Mouse (Mus musculus) kidney, embryonic 15.5 days (tissue): Measurements from ENCODE around the gene Btaf1. TPM values are rescaled to one million over a fixed set of nuclear protein-coding genes. Genes with fewer than 3 reads are reported as not detected.

Experiments
- ATAC-seq: fragments of 200-750 bp; cut with Nextera tagmentation; replicated peaks from 2 replicates; pipeline ENCODE4 v1.8.0; 2017; ENCODE audit warnings: moderate TSS enrichment; ENCODE audit not compliant: low FRiP score
- H3K27ac ChIP-seq: fragments of 300-500 bp; sonication (generic); 2 replicates; pipeline ENCODE4 v1.5.1; 2015; ENCODE audit warnings: mild to moderate bottlenecking, inconsistent platforms
- H3K27me3 ChIP-seq: fragments of 300-500 bp; sonication (generic); 2 replicates; pipeline ENCODE4 v1.6.1; 2015; ENCODE audit warnings: inconsistent platforms
- H3K36me3 ChIP-seq: fragments of 300-500 bp; sonication (generic); 2 replicates; pipeline ENCODE4 v1.6.1; 2015; ENCODE audit warnings: inconsistent platforms
- H3K4me1 ChIP-seq: fragments of 300-500 bp; sonication (generic); 2 replicates; pipeline ENCODE4 v1.6.1; 2015; ENCODE audit warnings: inconsistent platforms
- H3K4me2 ChIP-seq: fragments of 300-500 bp; sonication (generic); 2 replicates; pipeline ENCODE4 v1.6.1; 2015; ENCODE audit warnings: moderate library complexity, mild to moderate bottlenecking, inconsistent platforms
- H3K4me3 ChIP-seq: fragments of 300-500 bp; sonication (generic); replicated peaks from 2 replicates; pipeline ENCODE4 v1.5.1; 2015; ENCODE audit warnings: mild to moderate bottlenecking, inconsistent platforms
- H3K9ac ChIP-seq: fragments of 300-500 bp; sonication (generic); 2 replicates; pipeline ENCODE4 v1.6.1; 2015; ENCODE audit warnings: mild to moderate bottlenecking, inconsistent platforms
- H3K9me3 ChIP-seq: fragments of 300-500 bp; sonication (generic); replicated peaks from 2 replicates; pipeline ENCODE4 v1.6.1; 2016; ENCODE audit warnings: inconsistent platforms
- WGBS: fragments of 180-500 bp; shearing (Covaris S2); methylation state at CpG from one replicate; pipeline ENCODE4 v1.1.7; 2015; ENCODE audit warnings: mixed read lengths; 5-methylcytosine and 5-hydroxymethylcytosine counted together
- polyA plus RNA-seq: library from polyadenylated mRNA; unstranded; fragments of >200 nt; fragmentation: Nextera tagmentation; extraction: Ambion mirVana; gene quantifications from 2 replicates; pipeline ENCODE4 v1.2.1, GENCODE M21; 2015

Gene Btaf1
- polyA plus RNA-seq, 1 experiment from 2014 or later, result 11.0 TPM

DNA sequence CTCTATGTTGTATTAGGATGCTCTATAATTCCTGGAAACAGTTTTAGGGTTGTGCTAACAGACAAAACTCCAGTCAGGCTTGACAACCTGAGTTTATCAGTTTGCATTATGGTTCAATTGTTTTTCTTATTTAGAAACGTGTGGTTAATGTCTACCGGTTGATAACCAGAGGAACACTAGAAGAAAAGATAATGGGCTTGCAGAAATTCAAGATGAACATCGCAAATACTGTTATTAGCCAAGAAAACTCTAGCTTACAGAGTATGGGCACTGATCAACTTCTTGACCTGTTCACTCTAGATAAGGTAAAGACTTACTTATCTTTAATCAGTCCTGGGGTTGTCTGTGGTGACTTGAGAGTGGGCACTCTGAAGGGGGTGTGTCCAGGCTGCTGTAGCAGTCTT lies 84.0 kb downstream of the Btaf1 start:
- Histone ChIP-seq H3K4me3 (no peak overlapping the region), H3K4me1 (no peaks in the 10 kb centered on the region), H3K36me3 (peaks cover 90% of the 10 kb centered on the region), H3K27me3 (no peaks in the 10 kb centered on the region), H3K9me3 (no peaks in the 10 kb centered on the region), H3K9ac (no peak overlapping the region), H3K27ac (no peak overlapping the region), H3K4me2 (no peak overlapping the region)
- 91% methylated on average over 3 of the region's 3 CpGs for WGBS
- no peak for ATAC-seq

DNA sequence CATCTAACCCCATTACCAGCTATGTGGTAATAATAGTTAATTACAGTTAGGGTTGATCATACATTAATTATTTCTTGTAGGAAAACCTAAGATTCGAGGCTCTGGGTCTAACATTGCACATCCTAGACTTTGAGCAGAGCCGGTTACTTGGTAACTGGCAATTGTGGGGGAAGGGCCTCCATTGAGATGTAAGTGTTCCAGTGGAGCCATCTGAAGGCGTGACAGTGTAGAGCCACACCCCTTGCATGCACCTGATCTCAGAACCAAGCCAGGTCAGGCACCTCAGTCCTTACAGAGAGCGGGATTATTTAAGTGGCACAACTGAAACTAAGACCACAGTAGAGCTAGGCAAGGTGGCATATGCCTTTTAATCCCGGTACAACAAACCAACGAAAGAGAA lies 87.6 kb downstream of the Btaf1 start:
- Histone ChIP-seq H3K27me3 (no peaks in the 10 kb centered on the region), H3K9ac (no peak overlapping the region), H3K27ac (no peak overlapping the region), H3K9me3 (0 out of 2 replicates have a peak, but pooled peaks cover 2% of the 10 kb centered on the region), H3K4me2 (no peak overlapping the region), H3K36me3 (peaks cover 57% of the 10 kb centered on the region), H3K4me3 (no peak overlapping the region), H3K4me1 (peaks cover 5% of the 10 kb centered on the region; the same call in 1 of the 2 replicates)
- ATAC-seq, result 0 out of 2 replicates have a peak, but pooled peaks have one; percentile 24
- 95% methylated on average over 6 of the region's 6 CpGs for WGBS

DNA sequence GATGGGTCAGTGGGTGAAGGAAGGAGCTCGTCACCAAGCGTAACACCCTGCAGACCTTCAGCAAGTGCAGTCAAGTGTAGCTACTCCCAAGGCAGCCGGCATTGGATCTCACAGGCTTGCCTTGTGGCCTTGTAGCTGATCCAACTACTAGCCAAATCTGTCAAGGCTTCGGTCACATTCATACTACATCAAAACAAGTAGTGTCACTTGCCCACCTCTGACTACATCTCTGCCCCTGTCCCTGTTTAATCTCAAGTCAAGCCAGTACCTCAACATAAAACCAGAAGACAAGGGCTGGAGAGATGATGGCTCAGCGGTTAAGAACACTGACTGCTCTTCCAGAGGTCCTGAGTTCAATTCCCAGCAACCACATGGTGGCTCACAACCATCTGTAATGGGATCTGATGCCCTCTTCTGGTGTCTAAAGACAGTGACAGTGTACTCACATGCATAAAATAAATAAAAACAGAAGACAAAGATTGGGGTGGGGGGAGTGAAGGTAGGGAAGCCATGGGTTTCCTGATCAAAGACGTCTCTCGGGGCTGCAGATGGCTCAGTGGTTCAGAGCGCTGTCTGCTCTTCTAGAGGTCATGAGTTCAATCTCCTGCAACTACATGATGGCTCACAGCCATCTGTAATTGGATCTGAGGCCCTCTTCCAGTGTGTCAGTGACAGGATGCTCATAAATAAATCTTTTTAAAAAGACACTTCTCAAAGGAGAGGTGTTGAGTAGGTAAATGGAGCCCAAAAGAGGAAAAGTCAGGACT lies 88.5 kb downstream of the Btaf1 start:
- Histone ChIP-seq H3K4me1 (peaks cover 8% of the 10 kb centered on the region; the same call in 1 of the 2 replicates), H3K4me3 (no peak overlapping the region), H3K4me2 (no peak overlapping the region), H3K9ac (no peak overlapping the region), H3K27me3 (no peaks in the 10 kb centered on the region), H3K36me3 (peaks cover 48% of the 10 kb centered on the region), H3K27ac (no peak overlapping the region), H3K9me3 (0 out of 2 replicates have a peak, but pooled peaks cover 2% of the 10 kb centered on the region)
- ATAC-seq, result no peak
- 64% methylated on average over 8 of the region's 8 CpGs for WGBS

DNA sequence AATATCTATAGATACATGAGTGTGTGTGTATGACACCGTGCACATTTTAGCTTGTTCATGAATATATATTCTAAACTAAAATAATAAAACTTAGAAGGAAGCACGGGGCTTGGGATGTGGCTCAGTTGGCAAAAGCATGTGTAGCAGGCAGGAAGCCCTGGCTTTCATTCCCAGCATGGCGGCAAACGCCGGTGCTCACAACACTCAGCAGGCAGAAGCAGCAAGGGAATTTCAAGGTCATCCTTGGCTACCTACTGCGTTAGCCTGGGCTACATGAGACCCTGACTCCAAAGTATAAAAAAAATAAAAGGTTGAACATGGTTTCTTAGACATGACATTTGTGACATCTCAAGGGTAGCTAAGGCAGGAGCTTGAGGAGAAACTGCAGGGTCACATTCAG lies 91.0 kb downstream of the Btaf1 start:
- Histone ChIP-seq H3K4me2 (no peak overlapping the region), H3K4me1 (peaks cover 8% of the 10 kb centered on the region; the same call in 1 of the 2 replicates), H3K9ac (no peak overlapping the region), H3K27me3 (no peaks in the 10 kb centered on the region), H3K27ac (no peak overlapping the region), H3K4me3 (no peak overlapping the region), H3K9me3 (0 out of 2 replicates have a peak, but pooled peaks cover 2% of the 10 kb centered on the region), H3K36me3 (peaks cover 24% of the 10 kb centered on the region)
- ATAC-seq, result no peak
- 94% methylated on average over 6 of the region's 6 CpGs for WGBS

DNA sequence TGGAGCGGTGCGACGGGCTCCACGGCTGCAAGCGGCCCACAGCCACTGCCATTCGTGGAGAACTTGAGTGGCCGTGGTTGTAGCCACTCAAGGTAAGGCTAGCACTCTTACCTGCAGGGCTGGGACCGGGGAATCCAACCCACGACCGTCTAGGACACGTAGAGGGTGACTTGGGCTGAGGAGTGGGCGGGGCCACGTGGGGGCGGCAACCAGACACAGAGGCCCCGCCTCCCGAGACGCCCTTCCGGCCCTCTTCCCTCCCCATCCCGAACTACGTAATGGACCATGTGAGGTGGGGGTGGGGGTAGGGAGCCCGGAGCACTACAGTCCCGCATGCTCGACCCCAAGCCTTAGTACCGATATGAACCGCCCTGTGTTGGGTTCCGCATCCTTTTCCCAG lies 92.5 kb downstream of the Btaf1 start:
- H3K4me1 ChIP-seq, result peaks cover 8% of the 10 kb centered on the region; the same call in 1 of the 2 replicates
- peak overlapping the region; percentile 45 for H3K4me3 ChIP-seq
- H3K27ac ChIP-seq, result no peak overlapping the region
- 5% methylated on average over 26 of the region's 26 CpGs for WGBS
- no peaks in the 10 kb centered on the region for H3K27me3 ChIP-seq
- H3K4me2 ChIP-seq, result peak overlapping the region; percentile 66
- 0 out of 2 replicates have a peak, but pooled peaks cover 2% of the 10 kb centered on the region for H3K9me3 ChIP-seq
- 0 out of 2 replicates have a peak overlapping the region, but pooled peaks have one; percentile 39 for H3K9ac ChIP-seq
- H3K36me3 ChIP-seq, result peaks cover 9% of the 10 kb centered on the region
- peak; percentile 94 for ATAC-seq

DNA sequence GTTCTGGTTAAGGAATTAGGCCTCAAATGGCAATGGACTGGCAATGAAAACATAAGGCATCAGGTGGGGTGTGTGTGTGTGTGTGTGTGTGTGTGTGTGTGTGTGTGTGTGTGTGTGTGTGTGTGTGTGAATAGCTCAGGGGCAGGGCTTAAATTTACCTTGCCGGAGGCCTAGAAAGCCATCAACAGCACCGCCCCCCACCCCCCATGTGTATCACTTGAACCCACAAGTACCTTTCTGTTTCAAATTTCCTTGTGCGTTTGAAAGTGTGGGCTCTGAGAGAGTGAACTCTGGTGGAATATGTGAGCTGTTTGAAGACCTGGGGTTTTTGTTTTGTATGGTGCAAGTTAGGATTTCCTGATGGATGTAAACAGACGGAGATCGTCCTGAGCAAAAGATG lies 93.1 kb downstream of the Btaf1 start:
- Histone ChIP-seq H3K4me2 (peak overlapping the region; percentile 66), H3K9ac (0 out of 2 replicates have a peak overlapping the region, but pooled peaks have one; percentile 39), H3K4me3 (peak overlapping the region; percentile 45), H3K27ac (no peak overlapping the region), H3K9me3 (0 out of 2 replicates have a peak, but pooled peaks cover 2% of the 10 kb centered on the region), H3K27me3 (no peaks in the 10 kb centered on the region), H3K4me1 (peaks cover 8% of the 10 kb centered on the region; the same call in 1 of the 2 replicates), H3K36me3 (peaks cover 4% of the 10 kb centered on the region; the same call in 1 of the 2 replicates)
- WGBS, result 55% methylated on average over 5 of the region's 5 CpGs
- no peak for ATAC-seq

DNA sequence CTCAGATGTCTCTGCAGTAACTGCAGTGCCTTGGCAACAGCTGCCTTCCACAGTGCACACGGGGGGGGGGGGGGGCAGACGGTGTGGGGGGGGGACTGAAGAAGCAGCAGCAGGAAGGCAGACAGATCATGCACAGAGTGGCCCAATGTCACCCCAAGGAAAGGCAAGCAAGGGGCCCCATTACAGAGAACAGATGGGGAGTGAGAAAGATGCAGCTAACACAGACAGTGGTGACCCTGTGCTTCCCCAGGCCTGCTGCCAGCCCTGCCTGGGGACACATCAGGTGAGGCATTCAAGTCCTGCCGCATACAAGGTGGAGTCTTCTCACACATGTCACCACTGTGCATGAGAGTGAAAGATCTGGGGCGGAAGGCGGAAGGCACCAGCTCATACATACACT lies 94.7 kb downstream of the Btaf1 start:
- no peak overlapping the region for H3K4me2 ChIP-seq
- WGBS, result 66% methylated on average over 5 of the region's 5 CpGs
- 0 out of 2 replicates have a peak, but pooled peaks cover 2% of the 10 kb centered on the region for H3K9me3 ChIP-seq
- no peaks in the 10 kb centered on the region for H3K36me3 ChIP-seq
- ATAC-seq, result no peak
- H3K4me3 ChIP-seq, result no peak overlapping the region
- H3K27me3 ChIP-seq, result no peaks in the 10 kb centered on the region
- peaks cover 8% of the 10 kb centered on the region; the same call in 1 of the 2 replicates for H3K4me1 ChIP-seq
- no peak overlapping the region for H3K27ac ChIP-seq
- H3K9ac ChIP-seq, result no peak overlapping the region

DNA sequence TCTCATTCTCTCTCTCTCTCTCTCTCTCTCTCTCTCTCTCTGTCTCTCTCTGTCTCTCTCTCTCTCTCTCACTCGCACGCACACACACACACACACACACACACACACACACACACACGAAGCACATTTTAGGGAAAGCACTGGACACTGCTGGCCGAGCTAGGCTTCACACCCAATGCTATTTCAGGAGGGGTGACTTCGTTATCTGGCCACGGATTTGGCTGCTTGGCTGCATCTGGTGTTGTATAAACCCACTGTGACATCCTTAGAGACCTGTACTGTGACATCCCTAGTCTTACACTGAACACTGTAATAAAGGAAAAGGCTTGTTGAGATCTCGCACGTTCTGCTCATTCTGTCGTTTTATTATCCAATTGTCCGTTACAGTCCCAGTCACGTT lies 95.1 kb downstream of the Btaf1 start:
- 78% methylated on average over 11 of the region's 11 CpGs for WGBS
- H3K9me3 ChIP-seq, result 0 out of 2 replicates have a peak, but pooled peaks cover under 1% of the 10 kb centered on the region
- no peak overlapping the region for H3K4me2 ChIP-seq
- H3K27me3 ChIP-seq, result no peaks in the 10 kb centered on the region
- H3K36me3 ChIP-seq, result no peaks in the 10 kb centered on the region
- no peak overlapping the region for H3K4me3 ChIP-seq
- no peak overlapping the region for H3K9ac ChIP-seq
- H3K27ac ChIP-seq, result no peak overlapping the region
- H3K4me1 ChIP-seq, result peaks cover 11% of the 10 kb centered on the region; the same call in 1 of the 2 replicates
- ATAC-seq, result no peak

DNA sequence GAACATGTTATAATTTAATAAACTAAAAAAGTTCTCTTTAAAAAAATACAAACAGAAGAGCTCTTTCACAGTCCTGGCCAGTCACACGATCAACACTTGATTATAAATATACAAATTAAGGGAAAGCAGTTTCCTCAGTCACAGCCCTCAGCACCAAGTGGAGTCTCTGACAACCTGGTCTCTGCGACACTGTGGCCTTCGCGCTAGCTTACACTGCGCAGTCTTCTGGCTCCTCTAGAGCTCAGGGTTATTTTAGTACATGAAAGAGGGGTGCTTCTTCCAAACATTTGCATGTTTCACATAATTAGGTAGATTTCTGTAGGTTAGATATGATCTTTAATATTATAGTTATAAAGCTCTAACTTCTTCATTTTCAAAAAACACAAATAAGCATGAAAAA lies 96.3 kb downstream of the Btaf1 start:
- WGBS, result 89% methylated on average over 5 of the region's 5 CpGs
- Histone ChIP-seq H3K27ac (no peak overlapping the region), H3K4me1 (peaks cover 19% of the 10 kb centered on the region), H3K9me3 (no peaks in the 10 kb centered on the region), H3K4me2 (no peak overlapping the region), H3K4me3 (no peak overlapping the region), H3K27me3 (no peaks in the 10 kb centered on the region), H3K9ac (no peak overlapping the region), H3K36me3 (no peaks in the 10 kb centered on the region)
- no peak for ATAC-seq

DNA sequence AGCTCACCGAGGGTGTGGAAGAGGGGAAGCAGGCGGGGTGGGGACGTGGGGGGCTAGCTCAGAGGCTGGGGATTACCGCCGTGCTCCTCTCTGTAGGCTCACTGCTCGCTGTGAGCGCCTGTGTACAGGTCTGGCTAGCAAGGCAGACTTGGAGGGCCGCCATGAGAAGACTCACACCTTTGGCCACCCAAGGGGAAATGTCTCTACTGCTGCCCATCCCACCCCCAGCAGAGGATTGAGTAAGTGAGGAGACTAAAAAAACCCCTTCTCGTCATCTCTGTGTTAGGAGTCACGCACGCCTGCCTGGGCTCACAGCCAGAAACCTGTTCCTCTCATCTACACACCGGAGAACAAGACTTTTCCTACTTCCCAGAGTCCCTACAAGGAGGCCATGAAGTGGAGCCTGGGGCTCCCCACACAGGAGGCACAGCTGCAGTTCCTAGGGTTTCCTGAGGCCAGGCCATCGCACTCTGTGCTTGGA lies 100.0 kb downstream of the Btaf1 start:
- 75% methylated on average over 13 of the region's 13 CpGs for WGBS
- no peaks in the 10 kb centered on the region for H3K9me3 ChIP-seq
- no peak for ATAC-seq

DNA sequence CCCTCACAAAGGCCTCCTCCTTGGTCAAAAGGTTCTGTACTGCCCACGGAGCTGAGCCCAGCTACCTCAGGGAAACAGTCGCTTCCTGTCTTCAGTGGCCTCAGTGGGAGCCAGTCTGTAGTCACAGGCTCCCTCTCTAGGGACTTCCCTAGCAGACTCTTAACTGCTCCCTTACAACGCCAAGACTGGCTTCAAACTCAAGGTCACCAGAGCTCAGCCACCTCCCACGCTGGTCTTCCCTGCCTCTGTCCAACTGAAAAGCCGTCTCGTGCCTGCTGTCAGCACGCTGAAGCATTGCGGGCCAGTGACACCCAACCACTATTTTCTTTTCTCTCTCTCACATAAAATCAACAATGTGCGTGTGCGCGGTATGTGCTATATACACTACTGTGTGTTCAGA lies 100.5 kb downstream of the Btaf1 start:
- H3K9me3 ChIP-seq, result no peaks in the 10 kb centered on the region
- no peak overlapping the region for H3K4me3 ChIP-seq
- 25% methylated on average over 11 of the region's 11 CpGs for WGBS
- peak; percentile 43; the same call in 1 of the 2 replicates for ATAC-seq
- no peaks in the 10 kb centered on the region for H3K27me3 ChIP-seq
- H3K4me2 ChIP-seq, result no peak overlapping the region
- H3K36me3 ChIP-seq, result no peaks in the 10 kb centered on the region
- H3K27ac ChIP-seq, result no peak overlapping the region
- H3K4me1 ChIP-seq, result peaks cover 11% of the 10 kb centered on the region
- no peak overlapping the region for H3K9ac ChIP-seq

More for the DNA sequence above, 100.0 kb downstream of the Btaf1 start:
- no peak overlapping the region for H3K4me3 ChIP-seq
- peaks cover 11% of the 10 kb centered on the region for H3K4me1 ChIP-seq
- no peak overlapping the region for H3K4me2 ChIP-seq
- H3K27me3 ChIP-seq, result no peaks in the 10 kb centered on the region
- H3K9ac ChIP-seq, result no peak overlapping the region
- no peak overlapping the region for H3K27ac ChIP-seq
- no peaks in the 10 kb centered on the region for H3K36me3 ChIP-seq

DNA sequence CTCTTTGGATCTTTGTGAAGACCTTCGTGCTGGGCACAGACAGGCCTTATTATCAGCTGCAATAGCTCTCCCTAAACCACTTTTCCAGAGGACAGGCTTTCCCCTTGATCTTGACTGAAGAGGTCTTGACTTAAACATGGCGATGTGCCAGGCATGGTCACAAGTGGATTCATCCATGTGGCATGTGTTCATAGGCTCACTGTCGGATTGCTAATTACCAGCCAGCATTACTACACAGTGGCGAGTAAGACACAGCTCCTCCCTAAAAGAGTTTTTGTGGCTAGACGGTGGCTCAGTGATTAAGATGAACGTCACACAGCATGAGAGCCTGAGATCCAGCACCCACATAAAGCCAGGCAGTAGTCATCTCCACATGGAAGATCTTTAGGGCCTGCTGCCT lies 103.9 kb downstream of the Btaf1 start:
- H3K4me2 ChIP-seq, result no peak overlapping the region
- no peaks in the 10 kb centered on the region for H3K9me3 ChIP-seq
- no peak overlapping the region for H3K9ac ChIP-seq
- H3K4me1 ChIP-seq, result peaks cover 11% of the 10 kb centered on the region
- H3K4me3 ChIP-seq, result no peak overlapping the region
- no peaks in the 10 kb centered on the region for H3K27me3 ChIP-seq
- no peak for ATAC-seq
- no peaks in the 10 kb centered on the region for H3K36me3 ChIP-seq
- WGBS, result 82% methylated on average over 6 of the region's 6 CpGs
- no peak overlapping the region for H3K27ac ChIP-seq
